Comparison of ENCODE assay signal across 18 mouse cellular contexts in genomic region chr12:84107012-84107411, GRCm38 (mm10). TPM values are rescaled to one million over a fixed set of nuclear protein-coding genes. Genes with fewer than 3 reads are reported as not detected.
DNase-seq lines count a peak whose midpoint lies in the region.
"Had no signal": no experiment of that assay in that cellular context is flagged by ENCODE, and none has a peak within 500 bp of the region (broad histone marks: within the 10 kb centered on the region; RNA-seq: fewer than 3 reads in every experiment).

No protein-coding gene starts in this region.

- DNase-seq in heart, adult 11 months, result peak; percentile 75
- no peak for DNase-seq in heart, postnatal 25 days (ENCODE audit: low spot score)
- DNase-seq in kidney, postnatal 10 days, result peak; percentile 12
- DNase-seq in kidney, postnatal 25 days, result no peak
- peak; percentile 43 for DNase-seq in ovary, adult 18-20 months (ENCODE audit: low spot score)
- DNase-seq in ovary, postnatal 14 days (ENCODE audit: low spot score), result no peak
- DNase-seq: adrenal gland, postnatal 10 days; adrenal gland, postnatal 36 days; cerebellum, adult 18-20 months; cerebellum, adult 9-10 months; cerebellum, postnatal 14 days; gastrocnemius, postnatal 25 days; heart, adult 2 months; heart, postnatal 14 days had no signal

- intact Hi-C loops in heart, postnatal 25 days (cut with DNase I), result no loop called here

RNA-seq across cellular contexts. Expression of gene Acot6, which starts 6.6 kb away (rescaled TPM):
- 1 to 10 TPM; 2.2 to 2.4 TPM for total RNA-seq in heart, postnatal 25 days (2021)

RNA-seq across cellular contexts. Expression of gene Dnal1, which starts 7.2 kb away (rescaled TPM):
- 10 to 100 TPM in 1 of 2 experiments, 1 to 10 TPM in 1; 8.2 to 10.1 TPM for total RNA-seq in heart, postnatal 25 days (2021)

RNA-seq across cellular contexts. Expression of gene Acot5, which starts 37.9 kb away (rescaled TPM):
- total RNA-seq in heart, postnatal 25 days (2021), result not detected
- total RNA-seq: CH12.LX; G1E; gastrocnemius, postnatal 25 days; heart, adult 2 months; hematopoietic stem cell, adult 5-6 weeks had no signal

RNA-seq across cellular contexts. Expression of gene Pnma1, which starts 41.3 kb away (rescaled TPM):
- under 1 TPM; 0.14 to 0.18 TPM for total RNA-seq in heart, postnatal 25 days (2021)

RNA-seq across cellular contexts. Expression of gene Acot3, which starts 55.1 kb away (rescaled TPM):
- total RNA-seq in heart, postnatal 25 days (2021), result 1 to 10 TPM; 1.7 TPM
- total RNA-seq: CH12.LX; G1E; gastrocnemius, adult 8-10 months; gastrocnemius, postnatal 25 days; hematopoietic stem cell, adult 5-6 weeks had no signal

Comparison
In these comparisons a context has a peak if more than half of its experiments do, and no peak if none do; other contexts are left out.
1. DNase-seq: peak in heart, adult 11 months (single experiment), kidney, postnatal 10 days (single experiment) and ovary, adult 18-20 months (single experiment); none in heart, postnatal 25 days (single experiment), kidney, postnatal 25 days (0 of 2) and ovary, postnatal 14 days (single experiment).